Mouse (Mus musculus) T-helper 17 cell (primary cell): Measurements from ENCODE around the gene Uqcc1.
"Not testable (repeated sequence)": the region's sequence is repeated elsewhere in the genome, so short reads cannot be mapped to it uniquely, and the experiment has no call there.

Source experiments
- in situ Hi-C, 2 experiments: fragments of 300-600 bp; cut with MboI, MseI; formaldehyde crosslinking; loops; 1 replicate in 1 of 2; 2 replicates in 1 of 2; pipeline ENCODE4 v1.15.1; 2025; ENCODE audit warnings: high pct_unique_total_duplicates in 2 of 2

Gene Uqcc1

GRCm38 (mm10) chr2:155862573-155863300 lies 67.4 kb downstream of the Uqcc1 start:
- in situ Hi-C loops = no loop called here

- in situ Hi-C loops = no loop called here
Observed at GRCm38 (mm10) chr2:155861581-155861980, 68.5 kb downstream of the Uqcc1 start.

DNA sequence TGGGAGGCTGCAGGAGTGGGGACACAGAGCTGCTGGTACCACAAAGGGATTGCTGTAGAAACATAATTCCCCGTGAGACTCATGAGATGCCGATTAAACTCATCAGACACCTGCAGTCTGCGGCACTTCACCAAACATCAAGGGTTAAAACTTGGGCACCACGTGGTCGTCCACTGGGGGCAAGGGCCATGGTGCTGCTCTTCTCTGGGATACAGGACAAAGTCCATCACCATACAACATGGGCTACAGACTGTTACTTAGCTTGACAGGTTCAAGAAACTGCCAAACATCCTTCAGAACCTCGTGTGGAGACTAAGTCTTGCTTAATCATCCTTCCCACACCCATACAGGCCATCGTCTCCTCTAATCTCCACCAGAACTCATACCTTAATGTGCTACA lies 70.0 kb downstream of the Uqcc1 start:
- in situ Hi-C loops = no loop called here

DNA sequence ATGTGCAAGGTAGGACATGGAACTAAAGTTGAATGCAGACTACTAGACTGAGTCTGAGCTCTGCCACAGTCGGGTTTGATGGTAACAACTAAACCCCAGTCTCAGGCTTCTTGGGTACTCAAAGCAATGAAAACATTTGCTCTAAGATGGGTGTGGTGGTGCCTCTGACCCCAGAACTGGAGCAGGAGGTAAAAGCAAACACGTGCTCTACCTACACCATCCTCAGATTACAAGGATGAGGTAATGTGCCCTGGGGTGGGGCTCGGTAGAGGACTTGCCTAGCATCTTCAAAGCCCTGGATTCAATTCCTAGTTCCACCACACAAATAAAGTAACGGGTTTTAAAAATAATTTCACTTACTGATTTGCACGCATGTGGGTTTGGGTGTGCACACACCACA lies 77.6 kb downstream of the Uqcc1 start:
- in situ Hi-C loops = loop anchor here (5.0 kb wide), 1 partner anchor 90 kb away; the partner anchor contains the start of gene Gm15557 (in 2 of the 2)

DNA sequence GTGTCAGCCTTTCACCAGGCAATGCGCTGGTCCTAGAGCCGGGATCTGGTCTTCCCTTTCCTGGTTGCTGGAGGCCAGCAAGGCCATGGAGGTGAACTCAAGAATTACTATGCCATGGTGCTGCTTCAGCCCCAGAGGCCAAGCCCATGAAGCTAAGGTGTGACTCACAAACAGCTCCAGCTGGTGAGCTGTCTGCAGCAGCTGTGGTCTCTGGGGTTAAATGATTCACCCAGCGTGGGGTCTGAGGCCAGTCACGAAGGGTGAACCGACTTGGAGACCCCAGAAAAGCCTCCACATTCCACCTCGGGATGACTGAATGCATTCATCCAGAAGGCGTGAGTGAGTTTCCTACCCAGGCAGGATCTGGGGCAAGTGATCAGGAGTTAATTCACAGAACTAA lies 80.0 kb downstream of the Uqcc1 start:
- in situ Hi-C loops = loop anchor here (5.0 kb wide), 1 partner anchor 92 kb away; the partner anchor contains the start of gene Gm15557 (in 2 of the 2)

GRCm38 (mm10) chr2:155849464-155849863 lies 80.6 kb downstream of the Uqcc1 start:
- in situ Hi-C loops = no loop called here

DNA sequence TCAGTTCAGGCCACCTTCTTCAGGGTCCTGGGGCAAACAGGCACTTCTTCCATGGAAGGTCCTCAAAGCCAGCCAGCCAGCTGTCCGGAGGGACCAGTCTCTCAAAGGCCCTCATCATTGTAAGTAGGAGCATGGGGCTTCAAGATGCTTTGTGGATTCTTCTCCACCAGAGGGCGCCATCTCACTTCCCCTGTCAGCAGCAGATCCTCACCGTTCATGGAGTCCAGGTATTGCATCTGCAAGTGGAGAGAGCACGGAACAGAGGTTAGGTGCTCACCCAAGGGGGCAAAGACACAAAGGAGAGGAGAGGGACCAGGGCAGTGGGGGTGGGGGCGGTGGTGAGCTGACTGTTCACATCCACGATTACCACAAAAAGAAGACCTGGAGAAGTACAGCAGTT lies 81.8 kb downstream of the Uqcc1 start:
- in situ Hi-C loops = no loop called here

GRCm38 (mm10) chr2:155846930-155847329 lies 83.2 kb downstream of the Uqcc1 start:
- in situ Hi-C loops = no loop called here

GRCm38 (mm10) chr2:155838961-155839360 lies 91.1 kb downstream of the Uqcc1 start:
- in situ Hi-C loops = no loop called here

- in situ Hi-C loops = no loop called here
Observed at GRCm38 (mm10) chr2:155837961-155838360, 92.1 kb downstream of the Uqcc1 start.

DNA sequence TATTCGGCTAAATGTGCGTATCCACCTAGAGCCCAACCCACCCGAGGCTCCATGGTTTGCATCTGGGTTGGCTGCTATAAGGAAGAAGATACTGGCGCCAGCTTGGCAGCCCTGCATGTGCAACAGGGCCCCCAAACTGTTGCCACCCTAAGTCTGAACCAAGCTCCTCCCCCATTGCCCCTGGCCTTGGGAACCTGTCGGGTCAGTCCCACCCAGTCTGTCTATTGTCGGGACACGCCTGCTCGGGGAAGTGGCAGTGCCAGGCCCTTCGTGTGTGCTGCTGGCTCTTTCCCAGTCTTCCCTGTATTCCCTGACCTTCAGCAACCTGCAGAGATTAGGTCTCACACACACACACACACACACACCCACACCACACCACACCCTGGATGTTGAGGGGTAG lies 95.4 kb downstream of the Uqcc1 start, which contains the start of gene Fam83c:
Gene Fam83c, minus strand, starts transcription at position 123 of the 400 bp plus-strand sequence.
- in situ Hi-C loops = no loop called here

DNA sequence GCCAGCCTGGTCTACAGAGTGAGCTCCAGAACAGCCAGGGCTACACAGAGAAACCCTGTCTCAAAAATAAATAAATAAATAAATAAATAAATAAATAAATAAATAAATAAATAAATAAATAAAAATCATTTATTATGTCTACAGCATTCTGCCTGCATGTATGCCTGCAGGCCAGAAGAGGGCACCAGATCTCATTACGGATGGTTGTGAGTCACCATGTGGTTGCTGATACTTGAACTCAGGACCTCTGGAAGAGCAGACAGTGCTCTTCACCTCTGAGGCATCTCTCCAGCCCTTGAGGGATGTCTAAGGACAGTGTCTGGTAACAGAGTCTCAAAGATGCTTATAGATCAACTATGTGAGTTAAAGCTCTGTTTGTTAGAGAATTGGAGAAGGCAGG lies 98.0 kb downstream of the Uqcc1 start:
- in situ Hi-C loops = not testable (repeated sequence)

DNA sequence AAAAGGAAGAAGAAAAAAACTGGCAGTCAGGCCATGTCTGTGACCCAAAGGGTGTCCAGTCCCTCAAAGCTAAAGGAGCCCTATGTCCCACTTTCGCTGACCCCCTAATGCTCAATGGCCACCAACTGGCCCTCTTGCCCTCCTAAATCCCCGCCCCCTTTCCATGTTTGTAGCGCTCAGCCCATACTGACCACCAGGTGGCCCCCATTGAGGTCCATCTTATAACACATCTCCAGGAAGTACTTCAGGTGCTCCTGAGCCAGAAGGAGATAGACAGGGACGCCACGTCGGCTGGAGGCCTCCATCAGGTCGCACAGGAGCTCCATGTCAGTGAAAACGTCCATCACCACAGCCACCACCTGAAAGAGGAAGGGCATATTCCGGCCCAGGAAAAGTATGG lies 98.8 kb downstream of the Uqcc1 start:
- in situ Hi-C loops = no loop called here

DNA sequence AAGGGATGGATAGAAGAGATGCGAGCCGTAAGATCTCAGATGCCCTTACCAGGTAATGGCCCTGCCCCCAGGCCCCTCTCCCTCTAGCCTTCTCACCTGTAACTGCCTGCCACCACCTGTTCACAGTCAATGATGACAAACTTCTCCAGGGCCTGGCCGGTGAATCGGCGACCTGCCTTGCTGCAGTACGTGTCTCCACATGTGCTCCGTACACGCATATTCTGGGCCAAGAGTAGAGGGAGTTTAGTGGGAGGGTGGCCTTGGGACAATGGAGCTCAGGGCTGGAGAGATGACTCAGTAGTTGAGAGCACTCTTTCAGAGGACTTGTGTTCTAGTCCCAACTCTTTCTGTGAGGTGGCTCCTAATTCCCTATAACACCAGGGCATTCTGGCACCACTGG lies 99.3 kb downstream of the Uqcc1 start:
- in situ Hi-C loops = no loop called here

GRCm38 (mm10) chr2:155826630-155827424 lies 103.3 kb downstream of the Uqcc1 start, which contains the start of gene Eif6:
TSS of gene Eif6 (minus strand) at chr2:155826925.
- in situ Hi-C loops = no loop called here

GRCm38 (mm10) chr2:155825904-155826629 lies 104.0 kb downstream of the Uqcc1 start:
- in situ Hi-C loops = no loop called here

DNA sequence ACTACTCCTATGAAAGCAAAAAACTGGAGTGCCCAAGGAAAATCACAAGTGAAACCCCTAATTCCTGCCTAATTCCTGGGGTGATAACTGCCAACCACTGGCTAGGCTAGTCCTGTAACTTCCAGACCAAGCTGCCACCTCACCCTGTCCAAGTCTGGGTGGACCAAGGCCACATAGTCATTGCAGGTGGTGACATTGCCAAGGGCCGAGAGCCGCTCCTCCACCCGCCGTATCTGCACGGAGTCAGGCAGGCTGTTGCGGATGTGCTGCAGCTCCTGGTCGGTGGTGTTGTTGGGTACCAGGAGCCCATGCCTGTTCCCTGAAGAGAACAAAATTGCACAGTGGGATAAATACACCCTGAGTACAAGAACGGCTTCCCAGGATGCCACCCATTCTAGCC lies 106.4 kb downstream of the Uqcc1 start:
- in situ Hi-C loops = no loop called here

GRCm38 (mm10) chr2:155820779-155821178 lies 109.3 kb downstream of the Uqcc1 start:
- in situ Hi-C loops = no loop called here

DNA sequence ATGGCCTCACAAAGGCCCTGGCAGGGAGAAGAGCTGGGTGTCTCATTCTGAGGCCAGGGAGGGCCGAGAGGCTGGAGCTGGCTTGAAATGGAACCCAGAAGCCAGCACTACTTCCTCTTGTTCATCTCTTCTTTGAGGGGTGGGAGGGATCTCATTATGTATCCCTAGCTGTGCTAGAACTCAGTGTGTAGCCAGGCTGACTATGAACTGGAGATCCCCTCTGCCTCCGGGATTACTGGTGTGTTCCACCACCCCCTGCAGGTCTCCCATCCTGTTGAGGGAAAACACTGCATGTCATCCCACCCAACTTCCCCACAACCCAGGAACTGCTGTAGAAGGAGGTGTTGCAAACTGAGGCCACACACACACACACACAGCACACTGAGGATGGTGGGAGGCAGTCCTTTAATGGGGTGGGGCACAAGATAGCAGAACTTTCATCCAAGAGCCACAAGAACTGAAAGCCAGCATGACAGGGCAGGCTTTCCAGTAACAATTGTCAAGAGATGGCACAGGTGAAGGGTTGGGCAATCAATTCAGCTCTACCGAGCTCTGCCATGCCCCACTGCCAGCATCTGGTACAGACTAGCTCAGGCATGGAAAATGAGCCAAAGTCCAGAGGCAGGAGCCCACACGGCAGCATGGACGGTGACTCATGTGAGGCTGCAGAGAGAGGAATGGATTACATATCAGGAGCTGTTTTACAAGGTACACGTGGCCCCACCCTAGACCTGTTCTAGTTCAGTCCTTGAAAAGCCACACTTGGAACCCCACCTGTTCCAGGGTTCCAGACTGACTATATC lies 110.5 kb downstream of the Uqcc1 start:
- in situ Hi-C loops = no loop called here

GRCm38 (mm10) chr2:155819392-155819448 lies 110.9 kb downstream of the Uqcc1 start, which contains the start of gene BC029722:
TSS of gene BC029722 (minus strand) at chr2:155819426.
- in situ Hi-C loops = no loop called here

DNA sequence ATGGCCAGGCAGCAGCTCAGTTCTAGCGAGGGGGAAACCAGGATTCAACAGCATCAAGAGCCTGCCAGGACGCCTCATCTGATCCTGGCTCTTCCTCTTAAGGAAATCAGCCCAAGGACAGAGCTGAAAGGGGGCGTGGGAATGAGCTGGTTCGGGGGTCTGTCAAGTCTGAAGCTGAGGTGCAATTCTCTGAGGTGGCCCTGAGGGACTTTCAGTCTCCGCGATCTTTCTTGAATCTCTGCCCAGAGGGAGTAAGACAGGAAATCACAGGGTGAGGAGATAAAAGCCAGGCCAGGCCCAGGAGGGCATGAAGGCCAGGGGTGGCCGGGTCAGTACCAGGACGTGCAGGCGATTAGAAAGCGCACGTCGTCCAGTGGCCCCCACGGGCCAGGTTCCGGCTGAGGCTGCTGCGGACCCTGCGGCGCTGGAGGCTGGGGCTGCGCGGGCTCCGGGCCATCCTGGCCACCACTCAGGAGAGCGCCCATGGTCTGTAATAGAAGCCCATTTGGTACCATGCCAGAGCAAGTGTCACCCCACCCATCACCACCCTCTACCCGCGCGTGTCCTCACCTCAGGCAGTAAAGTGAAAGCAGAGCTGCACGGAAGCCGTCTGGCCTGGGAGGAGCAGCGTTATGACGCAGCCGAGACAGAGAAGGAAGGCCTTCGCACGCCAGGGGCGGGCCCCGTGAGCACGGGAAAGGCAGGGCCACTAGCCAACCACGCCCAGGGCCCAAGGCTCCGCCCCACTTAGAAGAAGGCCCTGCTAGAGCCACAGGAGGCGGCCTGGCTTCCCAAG lies 111.3 kb downstream of the Uqcc1 start:
- in situ Hi-C loops = no loop called here
